Mouse (Mus musculus) stomach, postnatal 0 days (tissue): ENCODE measurements at regions not wholly inside any gene's neighbourhood (a gene's known extent, or its start where the extent isn't known, plus 50 kb on each side); places are given as distances from the start of the nearest gene placed in this dataset.

Experiments used
- ATAC-seq: fragments of 200-750 bp; cut with Nextera tagmentation; 2 replicates; pipeline ENCODE4 v1.8.0; 2017; ENCODE audit not compliant: low FRiP score, low TSS enrichment
- DNase-seq: peaks from one replicate; pipeline ENCODE4 v3.0.0-alpha.2; 2016; ENCODE audit warnings: low spot score
- H3K27ac ChIP-seq: fragments of 300-500 bp; sonication (generic); replicated peaks from 2 replicates; pipeline ENCODE4 v1.5.1; 2014; ENCODE audit warnings: mild to moderate bottlenecking, control low read depth
- H3K27me3 ChIP-seq: fragments of 300-500 bp; sonication (generic); 2 replicates; pipeline ENCODE4 v1.6.1; 2014; ENCODE audit warnings: low read length; ENCODE audit not compliant: control insufficient read depth, insufficient read depth
- H3K36me3 ChIP-seq: fragments of 300-500 bp; sonication (generic); 2 replicates; pipeline ENCODE4 v1.6.1; 2014; ENCODE audit warnings: low read length, mixed read lengths; ENCODE audit not compliant: control insufficient read depth, insufficient read depth
- H3K4me1 ChIP-seq: fragments of 300-500 bp; sonication (generic); replicated peaks from 2 replicates; pipeline ENCODE4 v1.6.1; 2014; ENCODE audit warnings: antibody characterized with exemption; ENCODE audit not compliant: control insufficient read depth, insufficient read depth
- H3K4me2 ChIP-seq: fragments of 300-500 bp; sonication (generic); replicated peaks from 2 replicates; pipeline ENCODE4 v1.6.1; 2014; ENCODE audit warnings: low read depth, mild to moderate bottlenecking, control low read depth, moderate library complexity
- H3K4me3 ChIP-seq: fragments of 300-500 bp; sonication (generic); 2 replicates; pipeline ENCODE4 v1.5.1; 2014; ENCODE audit warnings: low read depth, low read length, control low read depth
- H3K9ac ChIP-seq: fragments of 300-500 bp; sonication (generic); 2 replicates; pipeline ENCODE4 v1.6.1; 2014; ENCODE audit warnings: mild to moderate bottlenecking, low read length, control low read depth, mixed read lengths
- H3K9me3 ChIP-seq: fragments of 300-500 bp; sonication (generic); 2 replicates; pipeline ENCODE4 v1.6.1; 2016; ENCODE audit warnings: low read length; ENCODE audit not compliant: control insufficient read depth
- CTCF ChIP-seq: IDR thresholded peaks from 2 replicates; pipeline ENCODE4 v1.5.1; 2016; ENCODE audit warnings: antibody characterized with exemption, low read depth, mild to moderate bottlenecking, moderate library complexity
- EP300 ChIP-seq: optimal IDR thresholded peaks from 2 replicates; pipeline ENCODE3; 2016; ENCODE audit warnings: antibody characterized with exemption
- WGBS: fragments of 180-500 bp; shearing (Covaris S2); extraction: QIAGEN DNeasy Blood & Tissue Kit; methylation state at CpG from one replicate; pipeline ENCODE4 v1.1.7; 2014; 5-methylcytosine and 5-hydroxymethylcytosine counted together

- H3K36me3 ChIP-seq: no peaks in the 10 kb centered on the region
- WGBS: 38% methylated on average over 3 of the region's 3 CpGs
- no peaks in the 10 kb centered on the region for H3K4me1 ChIP-seq
- no peak for DNase-seq
- no peak for ATAC-seq
- H3K27me3 ChIP-seq: no peaks in the 10 kb centered on the region
- no peak overlapping the region for H3K4me2 ChIP-seq
- no peak overlapping the region for H3K9ac ChIP-seq
- no peak overlapping the region for H3K27ac ChIP-seq
- no peak overlapping the region for H3K4me3 ChIP-seq
- TF ChIP-seq CTCF (no peak), EP300 (no peak)
- H3K9me3 ChIP-seq: no peaks in the 10 kb centered on the region
Measured at GRCm38 (mm10) chr17:16818421-16818820, 245.5 kb upstream of the Zfp960 start.

- DNase-seq: no peak
- Histone ChIP-seq H3K9me3 (no peaks in the 10 kb centered on the region), H3K4me1 (no peaks in the 10 kb centered on the region), H3K9ac (no peak overlapping the region), H3K27me3 (no peaks in the 10 kb centered on the region), H3K4me2 (no peak overlapping the region), H3K27ac (no peak overlapping the region), H3K4me3 (no peak overlapping the region), H3K36me3 (no peaks in the 10 kb centered on the region)
- no peak for ATAC-seq
- TF ChIP-seq CTCF (no peak), EP300 (no peak)
- 70% methylated on average over 3 of the region's 3 CpGs for WGBS
Measured at GRCm38 (mm10) chr17:16821716-16822115, 242.2 kb upstream of the Zfp960 start.

- no peak for TF ChIP-seq EP300
- TF ChIP-seq CTCF: no peak
- DNase-seq (no peak), ATAC-seq (no peak)
- no peaks in the 10 kb centered on the region for H3K9me3 ChIP-seq
- no peak overlapping the region for H3K9ac ChIP-seq
- H3K4me2 ChIP-seq: no peak overlapping the region
- H3K4me1 ChIP-seq: no peaks in the 10 kb centered on the region
- WGBS: 87% methylated on average over 4 of the region's 4 CpGs
- H3K36me3 ChIP-seq: no peaks in the 10 kb centered on the region
- H3K27me3 ChIP-seq: no peaks in the 10 kb centered on the region
- H3K27ac ChIP-seq: no peak overlapping the region
- H3K4me3 ChIP-seq: no peak overlapping the region
Measured at GRCm38 (mm10) chr17:16839152-16839551, 224.8 kb upstream of the Zfp960 start.

- Histone ChIP-seq H3K4me1 (no peaks in the 10 kb centered on the region), H3K4me2 (no peak overlapping the region), H3K36me3 (no peaks in the 10 kb centered on the region), H3K9ac (no peak overlapping the region), H3K9me3 (no peaks in the 10 kb centered on the region), H3K4me3 (no peak overlapping the region), H3K27ac (no peak overlapping the region), H3K27me3 (no peaks in the 10 kb centered on the region)
- DNase-seq (no peak), ATAC-seq (no peak)
- 24% methylated on average over 1 of the region's 1 CpGs for WGBS
- TF ChIP-seq EP300: no peak
- no peak for TF ChIP-seq CTCF
Measured at GRCm38 (mm10) chr17:16860771-16861170, 203.1 kb upstream of the Zfp960 start.

- H3K27me3 ChIP-seq: no peaks in the 10 kb centered on the region
- no peak overlapping the region for H3K4me3 ChIP-seq
- DNase-seq: peak; percentile 25
- no peak for ATAC-seq
- WGBS: 63% methylated on average over 2 of the region's 2 CpGs
- H3K4me2 ChIP-seq: no peak overlapping the region
- H3K9ac ChIP-seq: no peak overlapping the region
- no peak overlapping the region for H3K27ac ChIP-seq
- TF ChIP-seq CTCF (peak; percentile 76), EP300 (no peak)
- no peaks in the 10 kb centered on the region for H3K4me1 ChIP-seq
- H3K9me3 ChIP-seq: no peaks in the 10 kb centered on the region
- no peaks in the 10 kb centered on the region for H3K36me3 ChIP-seq
Measured at GRCm38 (mm10) chr17:16900791-16901190, 163.1 kb upstream of the Zfp960 start.

GRCm38 (mm10) chr17:16918191-16918590 is 145.7 kb upstream of the Zfp960 start:
- no peak overlapping the region for H3K9ac ChIP-seq
- no peak for DNase-seq
- H3K4me3 ChIP-seq: no peak overlapping the region
- 94% methylated on average over 2 of the region's 2 CpGs for WGBS
- no peak for ATAC-seq
- H3K4me1 ChIP-seq: no peaks in the 10 kb centered on the region
- H3K4me2 ChIP-seq: no peak overlapping the region
- no peaks in the 10 kb centered on the region for H3K27me3 ChIP-seq
- H3K36me3 ChIP-seq: no peaks in the 10 kb centered on the region
- H3K27ac ChIP-seq: no peak overlapping the region
- TF ChIP-seq CTCF: no peak
- TF ChIP-seq EP300: no peak
- no peaks in the 10 kb centered on the region for H3K9me3 ChIP-seq
